Mouse (Mus musculus): Measurements from ENCODE around the gene Scfd2.

Scfd2 gene

GRCm38 (mm10) chr5:74311200-74311825, 220.2 kb downstream of the Scfd2 start:
- DNase-seq (ENCODE audit: low spot score in 2 of 2): peak in 1 of 2 experiments; percentile 24

GRCm38 (mm10) chr5:74310101-74310500, 221.5 kb downstream of the Scfd2 start:
- no peak for DNase-seq (ENCODE audit: low spot score in 2 of 2)

GRCm38 (mm10) chr5:74307242-74307641, 224.3 kb downstream of the Scfd2 start:
- no peak for DNase-seq (ENCODE audit: low spot score in 2 of 2)

GRCm38 (mm10) chr5:74305533-74306189, 225.9 kb downstream of the Scfd2 start:
- no peak for DNase-seq (ENCODE audit: low spot score in 2 of 2)

- no peak for DNase-seq (ENCODE audit: low spot score in 2 of 2)
These were observed 226.8 kb downstream of the Scfd2 start for GRCm38 (mm10) chr5:74304767-74305166.

- DNase-seq (ENCODE audit: low spot score in 2 of 2): no peak
These were observed 229.2 kb downstream of the Scfd2 start for GRCm38 (mm10) chr5:74302331-74302730.

- DNase-seq (ENCODE audit: low spot score in 2 of 2): no peak
These were observed 230.1 kb downstream of the Scfd2 start for GRCm38 (mm10) chr5:74301443-74301842.

- no peak for DNase-seq (ENCODE audit: low spot score in 2 of 2)
These were observed 230.6 kb downstream of the Scfd2 start for GRCm38 (mm10) chr5:74300931-74301330.

- no peak for DNase-seq (ENCODE audit: low spot score in 2 of 2)
These were observed 231.4 kb downstream of the Scfd2 start for GRCm38 (mm10) chr5:74300140-74300539.

GRCm38 (mm10) chr5:74297113-74297512, 234.4 kb downstream of the Scfd2 start:
- no peak for DNase-seq (ENCODE audit: low spot score in 2 of 2)

- no peak for DNase-seq (ENCODE audit: low spot score in 2 of 2)
These were observed 235.5 kb downstream of the Scfd2 start for GRCm38 (mm10) chr5:74296096-74296495.

- DNase-seq (ENCODE audit: low spot score in 2 of 2): no peak
These were observed 238.0 kb downstream of the Scfd2 start for GRCm38 (mm10) chr5:74293513-74293912.

GRCm38 (mm10) chr5:74292050-74292449, 239.5 kb downstream of the Scfd2 start:
- DNase-seq (ENCODE audit: low spot score in 2 of 2): no peak

GRCm38 (mm10) chr5:74291575-74291974, 240.0 kb downstream of the Scfd2 start:
- DNase-seq (ENCODE audit: low spot score in 2 of 2): no peak

GRCm38 (mm10) chr5:74289957-74290356, 241.6 kb downstream of the Scfd2 start:
- no peak for DNase-seq (ENCODE audit: low spot score in 2 of 2)

- no peak for DNase-seq (ENCODE audit: low spot score in 2 of 2)
These were observed 243.4 kb downstream of the Scfd2 start for GRCm38 (mm10) chr5:74288206-74288605.

GRCm38 (mm10) chr5:74286301-74286700, 245.3 kb downstream of the Scfd2 start:
- DNase-seq (ENCODE audit: low spot score in 2 of 2): no peak

GRCm38 (mm10) chr5:74285764-74286163, 245.8 kb downstream of the Scfd2 start:
- DNase-seq (ENCODE audit: low spot score in 2 of 2): no peak

- no peak for DNase-seq (ENCODE audit: low spot score in 2 of 2)
These were observed 246.3 kb downstream of the Scfd2 start for GRCm38 (mm10) chr5:74285289-74285688.

GRCm38 (mm10) chr5:74283545-74283944, 248.0 kb downstream of the Scfd2 start:
- no peak for DNase-seq (ENCODE audit: low spot score in 2 of 2)

- no peak for DNase-seq (ENCODE audit: low spot score in 2 of 2)
These were observed 250.1 kb downstream of the Scfd2 start for GRCm38 (mm10) chr5:74281480-74281879.

- no peak for DNase-seq (ENCODE audit: low spot score in 2 of 2)
These were observed 251.9 kb downstream of the Scfd2 start for GRCm38 (mm10) chr5:74279673-74280072.

- DNase-seq (ENCODE audit: low spot score in 2 of 2): no peak
These were observed 253.1 kb downstream of the Scfd2 start for GRCm38 (mm10) chr5:74278428-74278827.

GRCm38 (mm10) chr5:74277712-74278111, 253.8 kb downstream of the Scfd2 start:
- peak; percentile 87 to 95 for DNase-seq (ENCODE audit: low spot score in 2 of 2)

All from frontal cortex, postnatal 25 days (tissue).